Mouse (Mus musculus) forebrain, embryonic 16.5 days (tissue): ENCODE measurements at regions not wholly inside any gene's neighbourhood (a gene's known extent, or its start where the extent isn't known, plus 50 kb on each side); places are given as distances from the start of the nearest gene placed in this dataset.
A peak's percentile ranks its signal among the peaks of the same experiment; 100 is the strongest.

Source experiments
- ATAC-seq: fragments of 200-750 bp; cut with Nextera tagmentation; 2 replicates; pipeline ENCODE4 v1.8.0; 2017; ENCODE audit warnings: mild to moderate bottlenecking, moderate library complexity
- H3K27ac ChIP-seq: fragments of 300-500 bp; sonication (generic); 2 replicates; pipeline ENCODE4 v1.5.1; 2014; ENCODE audit warnings: low read length, control low read depth
- H3K27me3 ChIP-seq: fragments of 300-500 bp; sonication (generic); replicated peaks from 2 replicates; pipeline ENCODE4 v1.6.1; 2014; ENCODE audit warnings: low read length; ENCODE audit not compliant: control insufficient read depth, insufficient read depth
- H3K36me3 ChIP-seq: fragments of 300-500 bp; sonication (generic); 2 replicates; pipeline ENCODE4 v1.6.1; 2014; ENCODE audit not compliant: control insufficient read depth, insufficient read depth
- H3K4me1 ChIP-seq: fragments of 300-500 bp; sonication (generic); replicated peaks from 2 replicates; pipeline ENCODE4 v1.6.1; 2014; ENCODE audit warnings: low read length; ENCODE audit not compliant: control insufficient read depth, insufficient read depth
- H3K4me2 ChIP-seq: fragments of 300-500 bp; sonication (generic); 2 replicates; pipeline ENCODE4 v1.6.1; 2014; ENCODE audit warnings: mild to moderate bottlenecking, low read length, control low read depth
- H3K4me3 ChIP-seq: fragments of 300-500 bp; sonication (generic); replicated peaks from 2 replicates; pipeline ENCODE4 v1.5.1; 2014; ENCODE audit warnings: mild to moderate bottlenecking, low read length, control low read depth
- H3K9ac ChIP-seq: fragments of 300-500 bp; sonication (generic); replicated peaks from 2 replicates; pipeline ENCODE4 v1.6.1; 2014; ENCODE audit warnings: low read depth, low read length, control low read depth
- H3K9me3 ChIP-seq: fragments of 300-500 bp; sonication (generic); 2 replicates; pipeline ENCODE4 v1.6.1; 2016; ENCODE audit warnings: low read length; ENCODE audit not compliant: control insufficient read depth
- WGBS: fragments of 180-500 bp; shearing (Covaris S2); extraction: QIAGEN DNeasy Blood & Tissue Kit; methylation state at CpG from one replicate; pipeline ENCODE4 v1.1.7; 2014; 5-methylcytosine and 5-hydroxymethylcytosine counted together

DNA sequence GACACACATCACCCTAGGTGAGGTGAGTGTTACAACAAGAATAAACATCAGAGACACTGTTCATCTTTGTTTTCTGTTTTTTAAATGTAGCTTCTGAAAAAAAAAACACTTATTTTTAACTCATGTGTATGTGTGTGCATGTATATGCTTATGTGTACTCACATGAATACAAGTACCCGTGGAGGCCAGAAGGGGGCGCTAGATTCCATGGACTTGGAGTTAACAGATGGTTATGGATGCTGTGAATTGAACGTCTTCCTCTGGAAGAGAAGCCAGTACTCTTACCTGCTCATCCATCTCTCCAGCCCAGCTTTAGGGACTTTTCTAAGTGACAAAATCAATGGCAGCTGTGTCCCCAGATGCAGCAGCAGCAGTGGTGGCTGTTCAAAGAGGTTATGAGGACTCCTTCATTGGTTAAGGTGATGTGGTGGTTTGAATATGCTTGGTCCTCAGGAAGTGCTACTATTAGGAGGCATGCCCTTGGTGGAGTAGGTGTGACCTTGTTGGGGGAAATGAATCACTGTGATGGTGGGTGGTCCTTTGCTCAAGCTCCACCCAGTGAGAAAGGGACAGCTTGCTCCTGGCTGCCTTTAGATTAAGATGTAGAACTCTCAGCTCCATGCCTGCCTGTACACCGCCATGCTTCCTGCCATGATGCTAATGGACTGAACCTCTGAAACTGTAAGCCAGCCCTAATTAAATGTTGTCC is 56.1 kb upstream of the Tmem132d start:
- ATAC-seq = no peak
- no peaks in the 10 kb centered on the region for H3K27me3 ChIP-seq
- 83% methylated on average over 4 of the region's 4 CpGs for WGBS

DNA sequence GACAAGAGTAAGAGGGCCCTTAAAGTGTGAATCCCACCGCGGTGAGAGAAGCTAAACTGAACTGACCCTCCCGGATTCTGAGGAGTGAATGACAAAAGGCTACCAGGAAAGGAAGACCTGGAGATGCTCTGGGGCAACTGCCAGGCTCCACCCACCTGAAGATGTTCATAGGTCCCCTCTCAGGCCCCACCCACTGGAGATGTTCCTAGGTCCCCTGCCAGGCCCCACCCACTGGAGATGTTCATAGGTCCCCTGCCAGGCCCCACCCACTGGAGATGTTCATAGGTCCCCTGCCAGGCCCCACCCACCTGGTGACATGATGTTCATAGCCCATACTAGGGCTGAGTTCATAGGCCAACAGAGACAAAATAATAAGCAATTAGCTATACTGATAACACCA is 54.5 kb upstream of the Tmem132d start:
- Histone ChIP-seq H3K4me2 (no peak overlapping the region), H3K9ac (no peak overlapping the region), H3K9me3 (no peaks in the 10 kb centered on the region), H3K4me3 (no peak overlapping the region), H3K4me1 (peaks cover 12% of the 10 kb centered on the region; the same call in 1 of the 2 replicates), H3K27ac (no peak overlapping the region), H3K27me3 (no peaks in the 10 kb centered on the region; the same call in 1 of the 2 replicates), H3K36me3 (no peaks in the 10 kb centered on the region)
- no peak for ATAC-seq
- 67% methylated on average over 3 of the region's 3 CpGs for WGBS

More for the DNA sequence above, 56.1 kb upstream of the Tmem132d start:
- no peak overlapping the region for H3K9ac ChIP-seq
- no peaks in the 10 kb centered on the region for H3K9me3 ChIP-seq
- H3K27ac ChIP-seq = no peak overlapping the region
- H3K36me3 ChIP-seq = no peaks in the 10 kb centered on the region
- no peak overlapping the region for H3K4me2 ChIP-seq
- no peak overlapping the region for H3K4me3 ChIP-seq
- H3K4me1 ChIP-seq = no peaks in the 10 kb centered on the region

GRCm38 (mm10) chr5:128484116-128484515 is 51.2 kb upstream of the Tmem132d start:
- Histone ChIP-seq H3K4me3 (no peak overlapping the region), H3K27me3 (no peaks in the 10 kb centered on the region; the same call in 1 of the 2 replicates), H3K36me3 (no peaks in the 10 kb centered on the region), H3K9ac (no peak overlapping the region), H3K4me2 (no peak overlapping the region), H3K27ac (no peak overlapping the region), H3K4me1 (peaks cover 12% of the 10 kb centered on the region; the same call in 1 of the 2 replicates), H3K9me3 (no peaks in the 10 kb centered on the region)
- no peak for ATAC-seq
- 26% methylated on average over 6 of the region's 6 CpGs for WGBS

GRCm38 (mm10) chr5:128483441-128483810 is 50.5 kb upstream of the Tmem132d start:
- no peaks in the 10 kb centered on the region; the same call in 1 of the 2 replicates for H3K27me3 ChIP-seq
- peak overlapping the region; percentile 55 for H3K4me2 ChIP-seq
- no peak overlapping the region for H3K27ac ChIP-seq
- H3K9me3 ChIP-seq = no peaks in the 10 kb centered on the region
- peaks cover 12% of the 10 kb centered on the region; the same call in 1 of the 2 replicates for H3K4me1 ChIP-seq
- peak overlapping the region; percentile 33; the same call in 1 of the 2 replicates for H3K4me3 ChIP-seq
- no peak for ATAC-seq
- no peaks in the 10 kb centered on the region for H3K36me3 ChIP-seq
- no peak overlapping the region for H3K9ac ChIP-seq
- WGBS = 2% methylated on average over 13 of the region's 13 CpGs

GRCm38 (mm10) chr5:128482617-128483440 is 50.0 kb upstream of the Tmem132d start:
- peaks cover 12% of the 10 kb centered on the region; the same call in 1 of the 2 replicates for H3K4me1 ChIP-seq
- 3% methylated on average over 20 of the region's 20 CpGs for WGBS
- H3K4me2 ChIP-seq = peak overlapping the region; percentile 55
- peak; percentile 28; the same call in 1 of the 2 replicates for ATAC-seq
- H3K9me3 ChIP-seq = no peaks in the 10 kb centered on the region
- H3K36me3 ChIP-seq = no peaks in the 10 kb centered on the region
- no peak overlapping the region for H3K27ac ChIP-seq
- no peaks in the 10 kb centered on the region; the same call in 1 of the 2 replicates for H3K27me3 ChIP-seq
- peak overlapping the region; percentile 33 for H3K4me3 ChIP-seq
- H3K9ac ChIP-seq = peak overlapping the region; percentile 31; the same call in 1 of the 2 replicates
